Mouse (Mus musculus): ENCODE results near the gene Lrrc34. TPM values are rescaled to one million over a fixed set of nuclear protein-coding genes. Genes with fewer than 3 reads are reported as not detected.
A peak's percentile ranks its signal among the peaks of the same experiment; 100 is the strongest.

The Lrrc34 gene
- polyA plus RNA-seq (2012; ENCODE audit: insufficient read depth, low replicate concordance), result not detected in 2 replicates

- H3K4me1 ChIP-seq, result peaks cover 20% of the 10 kb centered on the region
- H3K9me3 ChIP-seq, result no peaks in the 10 kb centered on the region
- TF ChIP-seq GATA1 (IDR thresholded peaks at IDR 0.05; ENCODE audit: borderline replicate concordance, low read length), result no peak
- no peak for TF ChIP-seq FLI1 (IDR thresholded peaks at IDR 0.05; ENCODE audit: low read length)
- peak within 1 kb of the TSS; percentile 83 for H3K4me3 ChIP-seq (replicated peaks)
- no peaks in the 10 kb centered on the region for H3K36me3 ChIP-seq (replicated peaks; ENCODE audit: low read length)
- peaks cover 46% of the 10 kb centered on the region for H3K27me3 ChIP-seq (replicated peaks)
These were observed at the start of gene Lrrc34 for GRCm38 (mm10) chr3:30647440-30648090. Gene Lrrc34, minus strand, starts transcription at chr3:30647869.

- Histone ChIP-seq H3K4me1 (0 out of 2 replicates have a peak, but pooled peaks cover 3% of the 10 kb centered on the region), H3K27me3 (replicated peaks) (peaks cover 7% of the 10 kb centered on the region), H3K4me3 (replicated peaks) (no peak overlapping the region), H3K36me3 (replicated peaks; ENCODE audit: low read length) (no peaks in the 10 kb centered on the region), H3K9me3 (no peaks in the 10 kb centered on the region)
- TF ChIP-seq GATA1 (IDR thresholded peaks at IDR 0.05; ENCODE audit: borderline replicate concordance, low read length) (no peak), FLI1 (IDR thresholded peaks at IDR 0.05; ENCODE audit: low read length) (no peak)
These were observed 48.7 kb upstream of the Lrrc34 start for GRCm38 (mm10) chr3:30696346-30696745.

GRCm38 (mm10) chr3:30695661-30696060 is 48.0 kb upstream of the Lrrc34 start:
- H3K4me3 ChIP-seq (replicated peaks), result no peak overlapping the region
- H3K36me3 ChIP-seq (replicated peaks; ENCODE audit: low read length), result no peaks in the 10 kb centered on the region
- TF ChIP-seq GATA1 (IDR thresholded peaks at IDR 0.05; ENCODE audit: borderline replicate concordance, low read length) (no peak), FLI1 (IDR thresholded peaks at IDR 0.05; ENCODE audit: low read length) (no peak)
- no peaks in the 10 kb centered on the region for H3K9me3 ChIP-seq
- 0 out of 2 replicates have a peak, but pooled peaks cover 3% of the 10 kb centered on the region for H3K4me1 ChIP-seq
- peaks cover 6% of the 10 kb centered on the region for H3K27me3 ChIP-seq (replicated peaks)

- H3K27me3 ChIP-seq (replicated peaks), result no peaks in the 10 kb centered on the region
- no peak for TF ChIP-seq GATA1 (IDR thresholded peaks at IDR 0.05; ENCODE audit: borderline replicate concordance, low read length)
- TF ChIP-seq FLI1 (IDR thresholded peaks at IDR 0.05; ENCODE audit: low read length), result no peak
- H3K9me3 ChIP-seq, result no peaks in the 10 kb centered on the region
- H3K4me3 ChIP-seq (replicated peaks), result no peak overlapping the region
- no peaks in the 10 kb centered on the region for H3K36me3 ChIP-seq (replicated peaks; ENCODE audit: low read length)
- 0 out of 2 replicates have a peak, but pooled peaks cover 3% of the 10 kb centered on the region for H3K4me1 ChIP-seq
These were observed 43.3 kb upstream of the Lrrc34 start for GRCm38 (mm10) chr3:30690976-30691375.

- H3K36me3 ChIP-seq (replicated peaks; ENCODE audit: low read length), result no peaks in the 10 kb centered on the region
- H3K27me3 ChIP-seq (replicated peaks), result no peaks in the 10 kb centered on the region
- H3K9me3 ChIP-seq, result no peaks in the 10 kb centered on the region
- TF ChIP-seq FLI1 (IDR thresholded peaks at IDR 0.05; ENCODE audit: low read length), result no peak
- no peak for TF ChIP-seq GATA1 (IDR thresholded peaks at IDR 0.05; ENCODE audit: borderline replicate concordance, low read length)
- H3K4me3 ChIP-seq (replicated peaks), result no peak overlapping the region
- no peaks in the 10 kb centered on the region for H3K4me1 ChIP-seq
These were observed 39.5 kb upstream of the Lrrc34 start for GRCm38 (mm10) chr3:30687216-30687615.

- TF ChIP-seq GATA1 (IDR thresholded peaks at IDR 0.05; ENCODE audit: borderline replicate concordance, low read length) (no peak), FLI1 (IDR thresholded peaks at IDR 0.05; ENCODE audit: low read length) (no peak)
- no peaks in the 10 kb centered on the region for H3K4me1 ChIP-seq
- H3K36me3 ChIP-seq (replicated peaks; ENCODE audit: low read length), result no peaks in the 10 kb centered on the region
- no peaks in the 10 kb centered on the region for H3K9me3 ChIP-seq
- no peaks in the 10 kb centered on the region for H3K27me3 ChIP-seq (replicated peaks)
- no peak overlapping the region for H3K4me3 ChIP-seq (replicated peaks)
These were observed 35.5 kb upstream of the Lrrc34 start for GRCm38 (mm10) chr3:30683190-30683589.

- Histone ChIP-seq H3K9me3 (no peaks in the 10 kb centered on the region), H3K27me3 (replicated peaks) (no peaks in the 10 kb centered on the region), H3K4me1 (no peaks in the 10 kb centered on the region), H3K36me3 (replicated peaks; ENCODE audit: low read length) (no peaks in the 10 kb centered on the region), H3K4me3 (replicated peaks) (no peak overlapping the region)
- TF ChIP-seq GATA1 (IDR thresholded peaks at IDR 0.05; ENCODE audit: borderline replicate concordance, low read length), result no peak
- no peak for TF ChIP-seq FLI1 (IDR thresholded peaks at IDR 0.05; ENCODE audit: low read length)
These were observed 10.8 kb upstream of the Lrrc34 start for GRCm38 (mm10) chr3:30658486-30658885.

- Histone ChIP-seq H3K9me3 (no peaks in the 10 kb centered on the region), H3K4me1 (no peaks in the 10 kb centered on the region), H3K4me3 (replicated peaks) (no peak overlapping the region), H3K27me3 (replicated peaks) (peaks cover 12% of the 10 kb centered on the region), H3K36me3 (replicated peaks; ENCODE audit: low read length) (no peaks in the 10 kb centered on the region)
- TF ChIP-seq GATA1 (IDR thresholded peaks at IDR 0.05; ENCODE audit: borderline replicate concordance, low read length), result no peak
- no peak for TF ChIP-seq FLI1 (IDR thresholded peaks at IDR 0.05; ENCODE audit: low read length)
These were observed 8.3 kb upstream of the Lrrc34 start for GRCm38 (mm10) chr3:30655937-30656336.

GRCm38 (mm10) chr3:30650062-30650841 is 2.6 kb upstream of the Lrrc34 start:
- no peaks in the 10 kb centered on the region for H3K9me3 ChIP-seq
- TF ChIP-seq GATA1 (IDR thresholded peaks at IDR 0.05; ENCODE audit: borderline replicate concordance, low read length) (no peak), FLI1 (IDR thresholded peaks at IDR 0.05; ENCODE audit: low read length) (no peak)
- H3K4me3 ChIP-seq (replicated peaks), result peak overlapping the region; percentile 74
- H3K36me3 ChIP-seq (replicated peaks; ENCODE audit: low read length), result no peaks in the 10 kb centered on the region
- peaks cover 46% of the 10 kb centered on the region for H3K27me3 ChIP-seq (replicated peaks)
- H3K4me1 ChIP-seq, result peaks cover 20% of the 10 kb centered on the region

- TF ChIP-seq FLI1 (IDR thresholded peaks at IDR 0.05; ENCODE audit: low read length), result no peak
- no peak for TF ChIP-seq GATA1 (IDR thresholded peaks at IDR 0.05; ENCODE audit: borderline replicate concordance, low read length)
- Histone ChIP-seq H3K4me3 (replicated peaks) (no peak overlapping the region), H3K4me1 (peaks cover 20% of the 10 kb centered on the region), H3K27me3 (replicated peaks) (peaks cover 46% of the 10 kb centered on the region), H3K36me3 (replicated peaks; ENCODE audit: low read length) (no peaks in the 10 kb centered on the region), H3K9me3 (no peaks in the 10 kb centered on the region)
These were observed 797 bp upstream of the Lrrc34 start for GRCm38 (mm10) chr3:30648466-30648865.
